Mouse (Mus musculus): ENCODE measurements around the gene Plpp3. TPM values are rescaled to one million over a fixed set of nuclear protein-coding genes. Genes with fewer than 3 reads are reported as not detected.

Plpp3 gene
- polyA plus RNA-seq, 2 experiments, result 112 to 117 TPM

- Histone ChIP-seq H3K4me1 (ENCODE audit: control insufficient read depth, insufficient read depth, low read length) (peaks cover 79% of the 10 kb centered on the region), H3K4me3 (replicated peaks; ENCODE audit: low read length) (no peak overlapping the region), H3K9ac (ENCODE audit: low read depth, low read length, severe bottlenecking) (no peak overlapping the region), H3K27ac (replicated peaks; ENCODE audit: low read depth, low read length) (peak overlapping the region; percentile 1; the same call in 1 of the 2 replicates), H3K36me3 (ENCODE audit: control insufficient read depth, insufficient read depth, low read length) (peaks cover 24% of the 10 kb centered on the region), H3K4me2 (replicated peaks; ENCODE audit: low read depth, low read length, severe bottlenecking) (no peak overlapping the region), H3K27me3 (ENCODE audit: control insufficient read depth, insufficient read depth, low read length) (no peaks in the 10 kb centered on the region), H3K9me3 (ENCODE audit: control insufficient read depth, low read length) (no peaks in the 10 kb centered on the region)
- DNase-seq (ENCODE audit: low spot score) (no peak), ATAC-seq (ENCODE audit: low FRiP score, low read depth) (no peak)
- no peak for TF ChIP-seq POLR2A (IDR thresholded peaks at IDR 0.05; ENCODE audit: borderline replicate concordance, extremely low read depth, insufficient read depth, insufficient read length)
- WGBS, result 72% methylated on average over 2 of the region's 2 CpGs
Observed at GRCm38 (mm10) chr4:105203303-105203761, 46.2 kb downstream of the Plpp3 start.

GRCm38 (mm10) chr4:105204071-105204470 lies 46.9 kb downstream of the Plpp3 start:
- DNase-seq (ENCODE audit: low spot score) (no peak), ATAC-seq (ENCODE audit: low FRiP score, low read depth) (no peak)
- no peak for TF ChIP-seq POLR2A (IDR thresholded peaks at IDR 0.05; ENCODE audit: borderline replicate concordance, extremely low read depth, insufficient read depth, insufficient read length)
- Histone ChIP-seq H3K4me1 (ENCODE audit: control insufficient read depth, insufficient read depth, low read length) (peaks cover 74% of the 10 kb centered on the region), H3K27me3 (ENCODE audit: control insufficient read depth, insufficient read depth, low read length) (no peaks in the 10 kb centered on the region), H3K9ac (ENCODE audit: low read depth, low read length, severe bottlenecking) (no peak overlapping the region), H3K4me2 (replicated peaks; ENCODE audit: low read depth, low read length, severe bottlenecking) (0 out of 2 replicates have a peak overlapping the region, but pooled peaks have one; percentile 34), H3K4me3 (replicated peaks; ENCODE audit: low read length) (no peak overlapping the region), H3K9me3 (ENCODE audit: control insufficient read depth, low read length) (no peaks in the 10 kb centered on the region), H3K36me3 (ENCODE audit: control insufficient read depth, insufficient read depth, low read length) (peaks cover 24% of the 10 kb centered on the region), H3K27ac (replicated peaks; ENCODE audit: low read depth, low read length) (0 out of 2 replicates have a peak overlapping the region, but pooled peaks have one; percentile 58)
- 40% methylated on average over 9 of the region's 9 CpGs for WGBS

- Histone ChIP-seq H3K36me3 (ENCODE audit: control insufficient read depth, insufficient read depth, low read length) (peaks cover 30% of the 10 kb centered on the region), H3K27me3 (ENCODE audit: control insufficient read depth, insufficient read depth, low read length) (no peaks in the 10 kb centered on the region), H3K4me2 (replicated peaks; ENCODE audit: low read depth, low read length, severe bottlenecking) (peak overlapping the region; percentile 34), H3K27ac (replicated peaks; ENCODE audit: low read depth, low read length) (peak overlapping the region; percentile 58), H3K4me3 (replicated peaks; ENCODE audit: low read length) (no peak overlapping the region), H3K9ac (ENCODE audit: low read depth, low read length, severe bottlenecking) (no peak overlapping the region), H3K9me3 (ENCODE audit: control insufficient read depth, low read length) (no peaks in the 10 kb centered on the region), H3K4me1 (ENCODE audit: control insufficient read depth, insufficient read depth, low read length) (peaks cover 66% of the 10 kb centered on the region)
- DNase-seq (ENCODE audit: low spot score) (peak; percentile 75), ATAC-seq (ENCODE audit: low FRiP score, low read depth) (peak; percentile 14)
- 10% methylated on average over 15 of the region's 15 CpGs for WGBS
- TF ChIP-seq POLR2A (IDR thresholded peaks at IDR 0.05; ENCODE audit: borderline replicate concordance, extremely low read depth, insufficient read depth, insufficient read length), result no peak
Observed at GRCm38 (mm10) chr4:105205045-105205851, 48.1 kb downstream of the Plpp3 start.

GRCm38 (mm10) chr4:105206102-105206501 lies 49.0 kb downstream of the Plpp3 start:
- no peak for ATAC-seq (ENCODE audit: low FRiP score, low read depth)
- no peak for DNase-seq (ENCODE audit: low spot score)
- H3K9ac ChIP-seq (ENCODE audit: low read depth, low read length, severe bottlenecking), result no peak overlapping the region
- TF ChIP-seq POLR2A (IDR thresholded peaks at IDR 0.05; ENCODE audit: borderline replicate concordance, extremely low read depth, insufficient read depth, insufficient read length), result no peak
- peaks cover 39% of the 10 kb centered on the region for H3K36me3 ChIP-seq (ENCODE audit: control insufficient read depth, insufficient read depth, low read length)
- H3K27ac ChIP-seq (replicated peaks; ENCODE audit: low read depth, low read length), result peak overlapping the region; percentile 58; the same call in 1 of the 2 replicates
- 0 out of 2 replicates have a peak overlapping the region, but pooled peaks have one; percentile 34 for H3K4me2 ChIP-seq (replicated peaks; ENCODE audit: low read depth, low read length, severe bottlenecking)
- no peaks in the 10 kb centered on the region for H3K27me3 ChIP-seq (ENCODE audit: control insufficient read depth, insufficient read depth, low read length)
- peaks cover 58% of the 10 kb centered on the region for H3K4me1 ChIP-seq (ENCODE audit: control insufficient read depth, insufficient read depth, low read length)
- H3K9me3 ChIP-seq (ENCODE audit: control insufficient read depth, low read length), result no peaks in the 10 kb centered on the region
- H3K4me3 ChIP-seq (replicated peaks; ENCODE audit: low read length), result no peak overlapping the region
- 27% methylated on average over 6 of the region's 6 CpGs for WGBS

- H3K9me3 ChIP-seq (ENCODE audit: control insufficient read depth, low read length), result no peaks in the 10 kb centered on the region
- ATAC-seq (ENCODE audit: low FRiP score, low read depth) (no peak), DNase-seq (ENCODE audit: low spot score) (no peak)
- H3K27ac ChIP-seq (replicated peaks; ENCODE audit: low read depth, low read length), result no peak overlapping the region
- TF ChIP-seq POLR2A (IDR thresholded peaks at IDR 0.05; ENCODE audit: borderline replicate concordance, extremely low read depth, insufficient read depth, insufficient read length), result no peak
- H3K36me3 ChIP-seq (ENCODE audit: control insufficient read depth, insufficient read depth, low read length), result peaks cover 47% of the 10 kb centered on the region
- H3K4me1 ChIP-seq (ENCODE audit: control insufficient read depth, insufficient read depth, low read length), result peaks cover 52% of the 10 kb centered on the region
- H3K4me2 ChIP-seq (replicated peaks; ENCODE audit: low read depth, low read length, severe bottlenecking), result no peak overlapping the region
- H3K27me3 ChIP-seq (ENCODE audit: control insufficient read depth, insufficient read depth, low read length), result no peaks in the 10 kb centered on the region
- WGBS, result 26% methylated on average over 8 of the region's 8 CpGs
- H3K4me3 ChIP-seq (replicated peaks; ENCODE audit: low read length), result no peak overlapping the region
- no peak overlapping the region for H3K9ac ChIP-seq (ENCODE audit: low read depth, low read length, severe bottlenecking)
Observed at GRCm38 (mm10) chr4:105206995-105207394, 49.8 kb downstream of the Plpp3 start.
